In genomic region chr2:127375759-127376341, GRCm38 (mm10) we compare ENCODE assay signal across 10 mouse cellular contexts. TPM values are rescaled to one million over a fixed set of nuclear protein-coding genes. Genes with fewer than 3 reads are reported as not detected.
A peak's percentile ranks its signal among the peaks of the same experiment; 100 is the strongest.
DNase-seq lines count a peak whose midpoint lies in the region; ATAC-seq and TF ChIP-seq lines count a peak whose summit lies in the region.
"Had no signal": no experiment of that assay in that cellular context is flagged by ENCODE, and none has a peak within 500 bp of the region (broad histone marks: within the 10 kb centered on the region; RNA-seq: fewer than 3 reads in every experiment).

No protein-coding gene starts in this region.

- H3K4me2 ChIP-seq in kidney, embryonic 15.5 days = no peak overlapping the region
- H3K4me2 ChIP-seq in kidney, embryonic 16.5 days (replicated peaks; ENCODE audit: low read depth, low read length) = no peak overlapping the region
- no peak overlapping the region for H3K4me2 ChIP-seq in midbrain, embryonic 15.5 days

- DNase-seq in G1E (ENCODE audit: low spot score) = peak; percentile 33
- peak; percentile 35 for DNase-seq in embryo, embryonic 11 days
- peak; percentile 7 to 21 for DNase-seq in natural killer cell, adult 2 months (ENCODE audit: low spot score in 2 of 2)
- DNase-seq in urinary bladder, adult 2 months (ENCODE audit: low spot score) = no peak
- DNase-seq in c-Kit-positive CD71-positive TER-119-positive erythroid progenitor cells, embryonic 14.5 days (ENCODE audit: low spot score) = no peak

- H3K27ac ChIP-seq in kidney, embryonic 15.5 days = no peak overlapping the region
- no peak overlapping the region for H3K27ac ChIP-seq in kidney, embryonic 16.5 days (ENCODE audit: low read length)
- no peak overlapping the region for H3K27ac ChIP-seq in midbrain, embryonic 15.5 days

- no peaks in the 10 kb centered on the region for H3K27me3 ChIP-seq in kidney, embryonic 15.5 days
- H3K27me3 ChIP-seq in kidney, embryonic 16.5 days (ENCODE audit: insufficient read depth, low read length) = no peaks in the 10 kb centered on the region
- H3K27me3 ChIP-seq in G1E (ENCODE audit: insufficient read depth, low read length) = peaks cover 27% of the 10 kb centered on the region
- H3K27me3 ChIP-seq in midbrain, embryonic 15.5 days (replicated peaks) = no peaks in the 10 kb centered on the region

- ATAC-seq in kidney, embryonic 15.5 days (replicated peaks; ENCODE audit: low FRiP score) = 0 out of 2 replicates have a peak, but pooled peaks have one; percentile 26
- no peak for ATAC-seq in kidney, embryonic 16.5 days (ENCODE audit: low FRiP score, low TSS enrichment)
- ATAC-seq in G1E (ENCODE audit: extremely low read depth, insufficient number of reproducible peaks, low FRiP score, poor library complexity, severe bottlenecking) = no peak
- no peak for ATAC-seq in midbrain, embryonic 15.5 days (replicated peaks)

- no peaks in the 10 kb centered on the region for H3K9me3 ChIP-seq in kidney, embryonic 15.5 days (replicated peaks)
- H3K9me3 ChIP-seq in kidney, embryonic 16.5 days (ENCODE audit: low read length) = no peaks in the 10 kb centered on the region
- H3K9me3 ChIP-seq in G1E (replicated peaks) = no peaks in the 10 kb centered on the region
- H3K9me3 ChIP-seq in midbrain, embryonic 15.5 days = no peaks in the 10 kb centered on the region

- WGBS in kidney, embryonic 15.5 days = 64% methylated on average over 7 of the region's 7 CpGs
- WGBS in kidney, embryonic 16.5 days = 63% methylated on average over 7 of the region's 7 CpGs
- 53% methylated on average over 7 of the region's 7 CpGs for WGBS in midbrain, embryonic 15.5 days

- H3K4me1 ChIP-seq in kidney, embryonic 15.5 days = peaks cover 28% of the 10 kb centered on the region
- H3K4me1 ChIP-seq in kidney, embryonic 16.5 days (ENCODE audit: insufficient read depth, low read length) = 0 out of 2 replicates have a peak, but pooled peaks cover 10% of the 10 kb centered on the region
- H3K4me1 ChIP-seq in G1E (ENCODE audit: insufficient read depth, low read depth, low read length) = peaks cover 8% of the 10 kb centered on the region
- peaks cover 8% of the 10 kb centered on the region; the same call in 1 of the 2 replicates for H3K4me1 ChIP-seq in midbrain, embryonic 15.5 days

- H3K36me3 ChIP-seq in kidney, embryonic 15.5 days = no peaks in the 10 kb centered on the region
- H3K36me3 ChIP-seq in kidney, embryonic 16.5 days (ENCODE audit: insufficient read depth, low read length) = no peaks in the 10 kb centered on the region
- no peaks in the 10 kb centered on the region for H3K36me3 ChIP-seq in G1E (replicated peaks)
- no peaks in the 10 kb centered on the region for H3K36me3 ChIP-seq in midbrain, embryonic 15.5 days (replicated peaks)

- H3K4me3 ChIP-seq in kidney, embryonic 15.5 days (replicated peaks) = no peak overlapping the region
- H3K4me3 ChIP-seq in kidney, embryonic 16.5 days (ENCODE audit: low read length) = no peak overlapping the region
- H3K4me3 ChIP-seq in G1E (ENCODE audit: low read depth, low read length) = no peak overlapping the region
- no peak overlapping the region for H3K4me3 ChIP-seq in midbrain, embryonic 15.5 days

- no peak overlapping the region for H3K9ac ChIP-seq in kidney, embryonic 15.5 days
- H3K9ac ChIP-seq in kidney, embryonic 16.5 days (replicated peaks; ENCODE audit: low read length) = no peak overlapping the region
- H3K9ac ChIP-seq in midbrain, embryonic 15.5 days = no peak overlapping the region

- 0 out of 2 replicates have a peak, but pooled peaks have one; percentile 10 for TF ChIP-seq CTCF in G1E (IDR thresholded peaks at IDR 0.05; ENCODE audit: low read depth, low read length)

RNA-seq across cellular contexts. Expression of gene Adra2b, which starts 12.8 kb away (rescaled TPM):
- 4.4 and 5.1 TPM in 2 replicates for polyA plus RNA-seq in kidney, embryonic 15.5 days (2015; fragmentation: Nextera tagmentation; extraction: Ambion mirVana)
- polyA plus RNA-seq in kidney, embryonic 16.5 days (2015; fragmentation: Nextera tagmentation; extraction: Ambion mirVana) = 7.2 and 7.8 TPM in 2 replicates
- total RNA-seq in G1E (2014; fragmentation: Nextera tagmentation) = not detected in 2 replicates
- 0.05 TPM in 1 of 2 replicates, not detected in the other for total RNA-seq in G1E (2017)
- polyA plus RNA-seq in G1E (2012) = not detected in 2 replicates
- 0.03 and 0.09 TPM in 2 replicates for polyA plus RNA-seq in urinary bladder, adult 2 months (2012; rRNA removed)
- 0.19 and 0.34 TPM in 2 replicates for polyA plus RNA-seq in midbrain, embryonic 15.5 days (2015; fragmentation: Nextera tagmentation; extraction: Ambion mirVana)

RNA-seq across cellular contexts. Expression of gene Astl, which starts 37.4 kb away (rescaled TPM):
- polyA plus RNA-seq in kidney, embryonic 15.5 days (2015; fragmentation: Nextera tagmentation; extraction: Ambion mirVana) = not detected in 2 replicates
- polyA plus RNA-seq in kidney, embryonic 16.5 days (2015; fragmentation: Nextera tagmentation; extraction: Ambion mirVana) = not detected in 2 replicates
- not detected in 2 replicates for total RNA-seq in G1E (2014; fragmentation: Nextera tagmentation)
- total RNA-seq in G1E (2017) = 0.11 and 0.12 TPM in 2 replicates
- polyA plus RNA-seq in G1E (2012) = not detected in 2 replicates
- not detected in 2 replicates for polyA plus RNA-seq in urinary bladder, adult 2 months (2012; rRNA removed)
- not detected in 2 replicates for polyA plus RNA-seq in midbrain, embryonic 15.5 days (2015; fragmentation: Nextera tagmentation; extraction: Ambion mirVana)
- polyA plus RNA-seq: heart, embryonic 16.5 days; testis, adult 2 months had no signal

RNA-seq across cellular contexts. Expression of gene Dusp2, which starts 39.9 kb away (rescaled TPM):
- 8.8 and 9.0 TPM in 2 replicates for polyA plus RNA-seq in kidney, embryonic 15.5 days (2015; fragmentation: Nextera tagmentation; extraction: Ambion mirVana)
- 7.8 and 8.3 TPM in 2 replicates for polyA plus RNA-seq in kidney, embryonic 16.5 days (2015; fragmentation: Nextera tagmentation; extraction: Ambion mirVana)
- total RNA-seq in G1E (2014; fragmentation: Nextera tagmentation) = not detected in 2 replicates
- total RNA-seq in G1E (2017) = 0.11 and 0.23 TPM in 2 replicates
- polyA plus RNA-seq in G1E (2012) = 0.04 TPM in 1 of 2 replicates, not detected in the other
- 2.9 and 3.0 TPM in 2 replicates for polyA plus RNA-seq in urinary bladder, adult 2 months (2012; rRNA removed)
- 11.0 TPM in 2 replicates for polyA plus RNA-seq in midbrain, embryonic 15.5 days (2015; fragmentation: Nextera tagmentation; extraction: Ambion mirVana)

RNA-seq across cellular contexts. Expression of gene Gpat2, which starts 49.1 kb away (rescaled TPM):
- 0.30 TPM in 2 replicates for polyA plus RNA-seq in kidney, embryonic 15.5 days (2015; fragmentation: Nextera tagmentation; extraction: Ambion mirVana)
- polyA plus RNA-seq in kidney, embryonic 16.5 days (2015; fragmentation: Nextera tagmentation; extraction: Ambion mirVana) = 0.22 and 0.40 TPM in 2 replicates
- total RNA-seq in G1E (2014; fragmentation: Nextera tagmentation) (not detected in 2 replicates), G1E (2017) (not detected in 2 replicates)
- not detected in 2 replicates for polyA plus RNA-seq in G1E (2012)
- polyA plus RNA-seq in urinary bladder, adult 2 months (2012; rRNA removed) = 0.24 and 0.32 TPM in 2 replicates
- polyA plus RNA-seq in midbrain, embryonic 15.5 days (2015; fragmentation: Nextera tagmentation; extraction: Ambion mirVana) = 0.21 and 0.24 TPM in 2 replicates

Comparison
In these comparisons a context has a peak if more than half of its experiments do, and no peak if none do; other contexts are left out.
1. DNase-seq: peak in G1E (single experiment), embryo, embryonic 11 days (single experiment) and natural killer cell, adult 2 months (2 of 2); none in urinary bladder, adult 2 months (single experiment) and c-Kit-positive CD71-positive TER-119-positive erythroid progenitor cells, embryonic 14.5 days (single experiment).